ENCODE assay signal across 22 mouse cellular contexts in genomic region chr2:38725427-38725826, GRCm38 (mm10). TPM values are rescaled to one million over a fixed set of nuclear protein-coding genes. Genes with fewer than 3 reads are reported as not detected.
A peak's percentile ranks its signal among the peaks of the same experiment; 100 is the strongest.
DNase-seq lines count a peak whose midpoint lies in the region; ATAC-seq and TF ChIP-seq lines count a peak whose summit lies in the region.
"Had no signal": no experiment of that assay in that cellular context is flagged by ENCODE, and none has a peak within 500 bp of the region (broad histone marks: within the 10 kb centered on the region; RNA-seq: fewer than 3 reads in every experiment).

No protein-coding gene starts in this region.

- no peak overlapping the region for H3K9ac ChIP-seq in intestine, embryonic 14.5 days (ENCODE audit: low read length)
- no peak overlapping the region for H3K9ac ChIP-seq in intestine, postnatal 0 days (ENCODE audit: low read depth, low read length)
- no peak overlapping the region for H3K9ac ChIP-seq in limb, embryonic 11.5 days (ENCODE audit: low read length)
- no peak overlapping the region for H3K9ac ChIP-seq in stomach, postnatal 0 days (ENCODE audit: low read length)
- H3K9ac ChIP-seq: hindbrain, embryonic 14.5 days had no signal

- no peaks in the 10 kb centered on the region for H3K9me3 ChIP-seq in intestine, embryonic 14.5 days (ENCODE audit: control insufficient read depth, low read length)
- H3K9me3 ChIP-seq in intestine, postnatal 0 days (ENCODE audit: control insufficient read depth), result no peaks in the 10 kb centered on the region
- no peaks in the 10 kb centered on the region for H3K9me3 ChIP-seq in limb, embryonic 11.5 days (ENCODE audit: control insufficient read depth, low read length)
- H3K9me3 ChIP-seq in stomach, postnatal 0 days (ENCODE audit: control insufficient read depth, low read length), result no peaks in the 10 kb centered on the region
- no peaks in the 10 kb centered on the region for H3K9me3 ChIP-seq in hindbrain, embryonic 10.5 days

- 62% methylated on average over 3 of the region's 3 CpGs for WGBS in intestine, embryonic 14.5 days
- WGBS in intestine, postnatal 0 days, result 42% methylated on average over 3 of the region's 3 CpGs
- WGBS in limb, embryonic 11.5 days, result 61% methylated on average over 3 of the region's 3 CpGs
- 47% methylated on average over 3 of the region's 3 CpGs for WGBS in stomach, postnatal 0 days
- WGBS in hindbrain, embryonic 10.5 days, result 58% methylated on average over 3 of the region's 3 CpGs

- no peak for TF ChIP-seq CTCF in intestine, postnatal 0 days (IDR thresholded peaks at IDR 0.05; ENCODE audit: low read depth)
- TF ChIP-seq CTCF in stomach, postnatal 0 days (IDR thresholded peaks at IDR 0.05; ENCODE audit: low read depth), result no peak

- H3K4me2 ChIP-seq in intestine, embryonic 14.5 days (ENCODE audit: low read length), result no peak overlapping the region
- H3K4me2 ChIP-seq in intestine, postnatal 0 days (replicated peaks; ENCODE audit: low read depth), result no peak overlapping the region
- no peak overlapping the region for H3K4me2 ChIP-seq in limb, embryonic 11.5 days (ENCODE audit: low read depth, severe bottlenecking)
- H3K4me2 ChIP-seq in stomach, postnatal 0 days (replicated peaks; ENCODE audit: low read depth), result no peak overlapping the region
- H3K4me2 ChIP-seq: hindbrain, embryonic 14.5 days; midbrain, embryonic 11.5 days had no signal

- H3K27me3 ChIP-seq in intestine, embryonic 14.5 days (replicated peaks; ENCODE audit: control insufficient read depth, insufficient read depth, low read length), result no peaks in the 10 kb centered on the region
- H3K27me3 ChIP-seq in intestine, postnatal 0 days (replicated peaks; ENCODE audit: control insufficient read depth, insufficient read depth, low read length), result no peaks in the 10 kb centered on the region
- H3K27me3 ChIP-seq in limb, embryonic 11.5 days (ENCODE audit: control insufficient read depth, insufficient read depth, low read length), result no peaks in the 10 kb centered on the region
- H3K27me3 ChIP-seq in stomach, postnatal 0 days (ENCODE audit: control insufficient read depth, insufficient read depth, low read length), result no peaks in the 10 kb centered on the region
- H3K27me3 ChIP-seq in hindbrain, embryonic 10.5 days (ENCODE audit: insufficient read depth, poor library complexity, severe bottlenecking), result no peaks in the 10 kb centered on the region

- H3K36me3 ChIP-seq in intestine, embryonic 14.5 days (ENCODE audit: control insufficient read depth, insufficient read depth, low read length), result no peaks in the 10 kb centered on the region
- peaks cover 6% of the 10 kb centered on the region for H3K36me3 ChIP-seq in intestine, postnatal 0 days (ENCODE audit: control insufficient read depth, insufficient read depth)
- H3K36me3 ChIP-seq in limb, embryonic 11.5 days (ENCODE audit: control insufficient read depth, insufficient read depth, low read length), result no peaks in the 10 kb centered on the region
- no peaks in the 10 kb centered on the region for H3K36me3 ChIP-seq in stomach, postnatal 0 days (ENCODE audit: control insufficient read depth, insufficient read depth, low read length)
- peaks cover 39% of the 10 kb centered on the region for H3K36me3 ChIP-seq in hindbrain, embryonic 10.5 days

- peak; percentile 45 for DNase-seq in intestine, embryonic 14.5 days (ENCODE audit: low spot score)
- peak; percentile 40 for DNase-seq in forelimb bud, embryonic 11.5 days (ENCODE audit: low read depth, low spot score)
- DNase-seq in limb, embryonic 11.5 days (ENCODE audit: low spot score), result peak; percentile 28
- peak; percentile 28 for DNase-seq in stomach, postnatal 0 days (ENCODE audit: low spot score)
- no peak for DNase-seq in testis, postnatal 14 days (ENCODE audit: low spot score)
- DNase-seq in hindbrain, embryonic 10.5 days (ENCODE audit: low spot score), result no peak
- DNase-seq: adrenal gland, postnatal 10 days; cerebellum, adult 11 months; cerebellum, postnatal 10 days; gastrocnemius, postnatal 36 days; kidney, adult 11 months; liver; thymus, adult 2 months had no signal

- H3K4me1 ChIP-seq in intestine, embryonic 14.5 days (replicated peaks; ENCODE audit: control insufficient read depth, insufficient read depth, low read length), result no peaks in the 10 kb centered on the region
- H3K4me1 ChIP-seq in intestine, postnatal 0 days (replicated peaks; ENCODE audit: control insufficient read depth, insufficient read depth, low read length), result no peaks in the 10 kb centered on the region
- no peaks in the 10 kb centered on the region for H3K4me1 ChIP-seq in limb, embryonic 11.5 days (ENCODE audit: control insufficient read depth, insufficient read depth, low read length)
- no peaks in the 10 kb centered on the region for H3K4me1 ChIP-seq in stomach, postnatal 0 days (replicated peaks; ENCODE audit: control insufficient read depth, insufficient read depth)
- H3K4me1 ChIP-seq in hindbrain, embryonic 10.5 days (replicated peaks), result peaks cover 34% of the 10 kb centered on the region

- 0 out of 2 replicates have a peak, but pooled peaks have one; percentile 52 for ATAC-seq in intestine, embryonic 14.5 days (replicated peaks; ENCODE audit: low FRiP score, low TSS enrichment, low read depth)
- no peak for ATAC-seq in intestine, postnatal 0 days
- no peak for ATAC-seq in limb, embryonic 11.5 days (ENCODE audit: insufficient number of reproducible peaks, low FRiP score, low TSS enrichment, low read depth)
- peak; percentile 51; the same call in 1 of the 2 replicates for ATAC-seq in stomach, postnatal 0 days (ENCODE audit: low FRiP score, low TSS enrichment)

- no peak overlapping the region for H3K4me3 ChIP-seq in intestine, embryonic 14.5 days (ENCODE audit: low read depth, low read length)
- no peak overlapping the region for H3K4me3 ChIP-seq in intestine, postnatal 0 days (ENCODE audit: low read depth, low read length)
- H3K4me3 ChIP-seq in limb, embryonic 11.5 days (ENCODE audit: low read depth, low read length), result no peak overlapping the region
- H3K4me3 ChIP-seq in stomach, postnatal 0 days (ENCODE audit: low read depth, low read length), result no peak overlapping the region
- no peak overlapping the region for H3K4me3 ChIP-seq in hindbrain, embryonic 10.5 days
- H3K4me3 ChIP-seq: myocyte had no signal

- no peak for TF ChIP-seq EP300 in stomach, postnatal 0 days (optimal IDR thresholded peaks at IDR 0.05)

- H3K27ac ChIP-seq in intestine, embryonic 14.5 days (ENCODE audit: low read depth), result no peak overlapping the region
- no peak overlapping the region for H3K27ac ChIP-seq in intestine, postnatal 0 days (ENCODE audit: low read depth, low read length)
- H3K27ac ChIP-seq in limb, embryonic 11.5 days (replicated peaks; ENCODE audit: low read depth, low read length), result 0 out of 2 replicates have a peak overlapping the region, but pooled peaks have one; percentile 30
- H3K27ac ChIP-seq in stomach, postnatal 0 days (replicated peaks), result no peak overlapping the region
- no peak overlapping the region for H3K27ac ChIP-seq in hindbrain, embryonic 10.5 days
- H3K27ac ChIP-seq: hindbrain, embryonic 14.5 days; kidney, postnatal 0 days; macrophage had no signal

RNA-seq across cellular contexts. Expression of gene Nr5a1, which starts 11.1 kb away (rescaled TPM):
- 0.09 and 0.12 TPM in 2 replicates for polyA plus RNA-seq in intestine, embryonic 14.5 days (2014; fragmentation: Nextera tagmentation; extraction: Ambion mirVana)
- 0.04 and 0.13 TPM in 2 replicates for polyA plus RNA-seq in intestine, postnatal 0 days (2015; fragmentation: Nextera tagmentation; extraction: Ambion mirVana)
- polyA plus RNA-seq in limb, embryonic 11.5 days (2014; fragmentation: Nextera tagmentation; extraction: Ambion mirVana), result 0.16 TPM in 1 of 2 replicates, not detected in the other
- 0.28 and 0.33 TPM in 2 replicates for polyA plus RNA-seq in stomach, postnatal 0 days (2015; fragmentation: Nextera tagmentation; extraction: Ambion mirVana)
- polyA plus RNA-seq in hindbrain, embryonic 10.5 days (2016; fragmentation: Nextera tagmentation; extraction: Ambion mirVana), result 0.07 and 0.15 TPM in 2 replicates
- polyA plus RNA-seq: heart, postnatal 0 days; macrophage; neural tube, embryonic 14.5 days; urinary bladder, adult 2 months had no signal

Comparison
In these comparisons a context has a peak if more than half of its experiments do, and no peak if none do; other contexts are left out.
1. ATAC-seq: peak in intestine, embryonic 14.5 days (single experiment) and stomach, postnatal 0 days (single experiment); none in intestine, postnatal 0 days (single experiment) and limb, embryonic 11.5 days (single experiment).
2. DNase-seq: peak in intestine, embryonic 14.5 days (single experiment), forelimb bud, embryonic 11.5 days (single experiment), limb, embryonic 11.5 days (single experiment) and stomach, postnatal 0 days (single experiment); none in testis, postnatal 14 days (single experiment) and hindbrain, embryonic 10.5 days (single experiment).